Mouse (Mus musculus) adrenal gland, adult 8-10 months (tissue): Measurements from ENCODE around the gene Calcoco2. TPM values are rescaled to one million over a fixed set of nuclear protein-coding genes. Genes with fewer than 3 reads are reported as not detected.
A peak's percentile ranks its signal among the peaks of the same experiment; 100 is the strongest.
"Not testable (repeated sequence)": the region's sequence is repeated elsewhere in the genome, so short reads cannot be mapped to it uniquely, and the experiment has no call there.

Experiments used
- DNase-seq: peaks from one replicate; pipeline ENCODE4 v3.0.0; 2022
- total RNA-seq, 4 experiments: library from RNA; stranded (reverse); gene quantifications; 2 replicates each; pipeline ENCODE4 v1.2.4; 2022

Calcoco2 gene
- total RNA-seq, result not detected

- no peak for DNase-seq
These were observed at the start of gene Calcoco2 for GRCm38 (mm10) chr11:96111751-96112150. Calcoco2 (minus strand) TSS chr11:96111964.

- DNase-seq, result no peak
These were observed 35.7 kb upstream of the Calcoco2 start for GRCm38 (mm10) chr11:96147471-96147870.

DNA sequence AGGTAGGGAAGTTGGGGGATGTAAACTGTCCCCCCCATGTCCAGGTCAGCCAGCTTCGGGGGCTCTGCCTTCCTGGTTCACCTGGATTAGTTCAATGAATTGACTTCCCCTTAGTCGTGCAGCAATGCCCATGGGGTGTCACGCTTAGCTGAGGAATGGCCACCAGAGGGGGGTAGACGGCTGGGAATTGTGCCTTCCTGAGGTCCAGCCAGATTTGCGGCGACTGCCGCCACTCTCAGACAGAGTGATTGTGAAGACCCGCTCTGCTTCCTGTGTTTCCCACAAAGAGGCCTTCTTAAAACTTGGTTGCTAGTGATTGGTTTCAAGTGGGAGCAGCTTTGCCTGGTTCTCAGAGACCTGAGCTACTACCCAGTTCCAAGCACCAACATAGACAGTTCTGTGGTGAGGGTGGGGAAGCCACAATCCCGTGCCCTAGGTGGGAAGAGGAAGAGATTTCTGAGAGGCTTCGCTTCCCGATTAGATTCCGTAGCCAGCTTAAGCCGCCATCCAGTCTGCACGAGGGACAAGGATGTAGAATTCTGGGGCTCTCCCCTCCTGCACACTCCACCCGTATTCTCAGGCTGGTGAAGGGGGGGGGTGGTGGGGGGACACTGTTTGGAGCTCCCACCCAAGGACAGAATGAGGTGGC, 34.0 kb upstream of the Calcoco2 start:
- peak; percentile 59 for DNase-seq

GRCm38 (mm10) chr11:96143766-96144165, 32.0 kb upstream of the Calcoco2 start:
- DNase-seq, result no peak

DNA sequence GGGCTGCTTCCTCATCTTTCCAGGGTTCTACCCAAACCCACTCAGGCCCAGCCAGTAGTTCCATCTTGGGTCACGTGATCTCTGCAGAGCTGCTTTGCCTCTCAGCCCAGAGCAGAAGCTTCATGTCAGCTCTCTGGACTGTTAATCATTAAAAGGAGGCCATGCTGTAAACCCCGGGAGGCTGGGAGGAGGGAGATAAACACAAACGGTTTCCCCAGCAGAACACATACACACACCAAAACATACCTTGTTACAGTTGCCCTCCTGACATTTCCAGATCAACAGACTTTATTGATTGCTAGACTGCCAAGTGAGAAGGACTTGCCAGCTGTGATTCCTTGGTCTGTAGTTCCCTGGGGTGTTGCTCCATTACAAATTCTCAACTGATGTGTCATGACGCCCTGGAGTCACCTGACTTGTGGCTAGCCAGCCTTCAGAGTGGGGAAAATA, 29.0 kb upstream of the Calcoco2 start:
- no peak for DNase-seq

GRCm38 (mm10) chr11:96135847-96136246, 24.1 kb upstream of the Calcoco2 start:
- DNase-seq, result no peak

DNA sequence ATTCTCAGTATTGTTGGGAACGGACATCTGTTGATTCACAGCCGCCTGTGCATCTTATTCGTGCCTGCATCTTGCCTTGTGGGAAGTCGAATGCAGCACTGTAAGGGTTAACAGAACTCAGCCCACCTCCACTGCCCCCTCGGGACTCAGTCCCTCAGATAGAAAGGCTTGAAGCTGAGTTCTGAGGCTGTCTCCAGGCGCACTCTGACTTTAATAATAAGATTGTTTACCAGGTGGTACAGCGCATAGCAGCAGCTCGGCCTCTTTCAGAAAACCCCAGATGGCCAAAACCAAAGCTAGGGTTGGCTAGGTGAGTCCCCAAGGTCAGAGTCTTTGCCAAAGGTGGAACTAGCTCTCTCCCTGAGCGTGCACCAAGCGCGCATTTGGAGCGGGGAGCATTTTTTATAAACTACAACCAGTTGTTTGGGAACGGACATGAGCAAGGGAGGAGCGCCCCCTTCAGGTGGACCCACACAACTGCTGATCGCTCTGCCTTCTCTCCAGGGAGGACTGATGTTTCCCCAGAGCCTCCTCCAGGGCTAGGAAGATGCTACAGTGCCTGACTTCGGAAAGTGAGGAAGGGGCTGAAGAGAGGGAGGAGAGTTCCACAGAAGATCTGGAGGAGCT, 21.6 kb upstream of the Calcoco2 start, which contains the start of gene Ttll6:
Ttll6 (plus strand) TSS at position 548 of the 627 bp plus-strand sequence.
- DNase-seq, result peak; percentile 20

DNA sequence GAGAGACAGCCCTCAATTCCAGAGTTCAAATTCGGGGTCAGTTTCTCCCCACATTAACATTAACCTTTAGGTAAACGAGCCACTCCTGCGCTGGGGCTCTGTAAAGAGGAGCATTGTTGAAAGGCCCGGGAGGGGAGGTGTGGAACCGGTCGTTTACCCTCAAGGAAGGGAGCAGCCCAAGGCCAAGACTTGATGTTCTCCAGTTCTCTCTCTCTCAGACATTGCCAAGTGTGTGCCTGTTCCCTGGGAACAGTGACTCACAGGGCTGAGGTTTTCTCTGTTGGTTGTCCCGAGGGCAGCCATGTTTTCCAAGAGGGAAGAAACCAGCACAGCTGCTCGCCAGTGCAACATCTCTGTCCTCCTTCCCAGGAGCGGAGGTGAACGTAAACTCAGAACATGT, 18.8 kb upstream of the Calcoco2 start:
- no peak for DNase-seq

- DNase-seq, result no peak
These were observed 12.5 kb upstream of the Calcoco2 start for GRCm38 (mm10) chr11:96124052-96124914.

DNA sequence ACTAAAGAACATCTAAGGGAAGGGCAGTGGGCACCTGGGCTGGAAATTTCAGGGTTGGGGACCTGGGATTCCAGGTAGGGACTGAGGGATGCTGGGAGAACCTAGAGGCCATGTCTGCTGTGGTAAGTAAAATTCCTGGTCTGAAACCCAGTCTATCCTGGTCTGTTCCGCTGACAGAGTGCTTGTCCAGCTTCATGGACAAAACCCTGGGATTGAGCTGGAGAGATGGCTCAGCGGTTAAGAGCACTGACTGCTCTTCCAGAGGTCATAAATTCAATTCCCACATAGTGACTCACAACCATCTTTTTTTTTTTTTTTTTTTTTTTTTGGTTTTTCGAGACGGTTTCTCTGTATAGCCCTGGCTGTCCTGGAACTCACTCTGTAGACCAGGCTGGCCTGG, 11.0 kb upstream of the Calcoco2 start:
- DNase-seq, result not testable (repeated sequence)

DNA sequence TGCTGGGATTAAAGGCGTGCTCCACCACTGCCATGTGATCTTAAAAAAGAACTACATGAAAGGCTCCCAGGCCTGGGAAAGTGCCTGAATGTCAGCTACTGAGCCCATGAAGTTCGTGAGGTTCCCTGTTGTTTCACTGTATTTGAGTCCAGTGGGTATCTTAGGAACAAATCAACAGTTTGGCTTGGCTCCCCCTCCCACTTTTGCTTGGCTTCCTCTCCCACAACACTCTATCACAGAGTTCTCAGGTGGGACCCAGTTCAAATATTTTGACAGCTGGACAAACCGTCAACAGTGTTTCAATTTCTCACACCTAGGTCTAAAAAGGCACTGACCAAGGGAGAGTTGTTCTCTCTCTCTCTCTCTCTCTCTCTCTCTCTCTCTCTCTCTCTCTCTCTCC, 7.6 kb upstream of the Calcoco2 start:
- no peak for DNase-seq

DNA sequence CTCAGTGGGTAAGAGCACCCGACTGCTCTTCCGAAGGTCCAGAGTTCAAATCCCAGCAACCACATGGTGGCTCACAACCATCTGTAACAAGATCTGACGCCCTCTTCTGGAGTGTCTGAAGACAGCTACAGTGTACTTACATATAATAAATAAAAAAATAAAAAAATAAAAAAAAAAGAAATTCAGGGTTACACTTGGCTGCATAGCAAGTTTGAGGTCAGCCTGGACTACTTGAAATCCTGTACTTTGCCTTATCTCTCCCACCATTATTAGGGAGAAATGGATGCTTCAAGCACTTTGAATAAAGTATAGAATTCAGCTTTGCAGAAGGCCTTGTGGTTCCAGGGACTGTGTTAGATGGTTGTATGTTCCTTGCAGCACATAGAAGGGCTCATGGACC, 5.2 kb upstream of the Calcoco2 start:
- DNase-seq, result not testable (repeated sequence)

- DNase-seq, result no peak
These were observed 4.4 kb upstream of the Calcoco2 start for GRCm38 (mm10) chr11:96116116-96116515.

GRCm38 (mm10) chr11:96115416-96115815, 3.7 kb upstream of the Calcoco2 start:
- DNase-seq, result no peak

DNA sequence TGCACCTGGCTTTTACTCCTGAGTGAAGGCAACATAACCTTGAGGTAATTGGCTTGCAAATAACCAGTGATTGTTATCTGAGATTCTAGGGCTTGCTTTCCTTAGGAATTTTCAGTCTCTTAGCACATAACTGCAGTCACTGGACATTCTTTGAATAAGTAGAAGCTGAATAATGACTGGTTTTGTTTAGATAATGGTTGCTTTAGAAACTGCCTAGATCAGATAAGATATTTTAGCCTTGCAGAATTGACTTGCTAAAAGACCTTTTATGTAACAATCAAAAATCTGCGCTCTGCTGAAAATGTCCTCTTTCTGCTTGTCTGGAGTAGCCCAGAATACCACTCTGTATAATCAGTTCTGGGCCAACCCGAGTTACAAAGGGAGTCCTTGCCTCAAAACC, 2.3 kb upstream of the Calcoco2 start:
- DNase-seq, result no peak

GRCm38 (mm10) chr11:96110950-96111349, 814 bp downstream of the Calcoco2 start:
- DNase-seq, result not testable (repeated sequence)

- no peak for DNase-seq
These were observed 3.4 kb downstream of the Calcoco2 start for GRCm38 (mm10) chr11:96108376-96108775.

GRCm38 (mm10) chr11:96093361-96093760, 18.4 kb downstream of the Calcoco2 start:
- DNase-seq, result no peak

GRCm38 (mm10) chr11:96092674-96093291, 19.0 kb downstream of the Calcoco2 start:
- DNase-seq, result no peak

- no peak for DNase-seq
These were observed 20.7 kb downstream of the Calcoco2 start for GRCm38 (mm10) chr11:96091073-96091472.

DNA sequence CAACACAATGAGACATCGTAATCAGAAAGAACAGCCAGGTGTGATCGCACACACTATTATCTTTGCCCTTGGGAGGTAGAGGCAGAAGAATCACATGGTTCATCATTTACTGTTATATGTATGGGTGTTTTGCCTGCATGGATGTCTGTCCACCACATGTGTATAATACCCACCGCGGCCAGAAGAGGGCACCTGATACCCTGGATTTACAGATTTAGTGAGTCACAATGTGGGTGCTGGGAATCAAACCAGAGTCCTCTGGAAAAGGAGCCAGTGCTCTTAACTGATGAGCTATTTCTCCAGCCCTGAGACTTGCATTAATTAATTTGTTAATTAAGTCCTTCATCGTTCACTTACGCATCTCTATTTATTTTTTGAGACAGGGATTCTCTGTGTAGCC, 23.8 kb downstream of the Calcoco2 start:
- DNase-seq, result no peak

DNA sequence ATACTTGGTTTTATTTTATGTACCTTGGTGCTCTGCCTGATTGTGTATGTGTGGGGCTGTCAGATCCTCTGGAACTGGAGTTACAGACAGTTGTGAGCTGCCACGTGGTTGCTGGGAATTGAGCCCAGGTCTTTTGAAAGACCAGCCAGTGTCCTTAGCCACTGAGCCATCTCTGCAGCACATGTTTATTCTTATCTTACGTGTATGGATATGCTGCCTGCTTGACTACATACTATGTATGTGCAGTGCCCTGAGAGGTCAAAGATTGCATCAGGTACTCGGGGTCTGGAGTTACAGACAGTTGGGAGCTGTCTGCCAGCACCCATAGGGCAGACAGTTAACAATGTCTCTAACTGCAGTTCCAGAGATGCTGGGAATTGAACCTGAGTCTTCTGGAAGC, 29.1 kb downstream of the Calcoco2 start:
- no peak for DNase-seq

DNA sequence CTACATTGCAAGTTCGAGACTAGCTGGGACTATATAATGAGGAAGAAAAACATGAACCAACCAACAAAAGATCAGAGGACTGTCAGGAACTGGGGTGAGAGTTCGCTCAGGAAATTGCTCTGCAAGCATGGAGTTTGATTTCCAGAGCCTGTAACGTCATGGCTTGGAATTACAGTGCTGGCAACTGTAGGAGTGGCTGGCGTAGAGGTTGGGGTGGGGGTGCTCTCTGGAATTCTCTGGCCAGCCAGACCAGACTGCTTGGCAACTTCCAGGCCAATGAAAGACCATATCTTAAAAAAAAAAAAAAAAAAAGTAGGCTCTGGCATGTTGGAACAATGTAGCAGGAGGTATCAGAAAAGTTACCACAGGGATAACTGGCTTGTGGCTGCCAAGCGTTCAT, 31.0 kb downstream of the Calcoco2 start:
- DNase-seq, result no peak
